Mouse (Mus musculus): ENCODE measurements around the gene Acss2.

DNA sequence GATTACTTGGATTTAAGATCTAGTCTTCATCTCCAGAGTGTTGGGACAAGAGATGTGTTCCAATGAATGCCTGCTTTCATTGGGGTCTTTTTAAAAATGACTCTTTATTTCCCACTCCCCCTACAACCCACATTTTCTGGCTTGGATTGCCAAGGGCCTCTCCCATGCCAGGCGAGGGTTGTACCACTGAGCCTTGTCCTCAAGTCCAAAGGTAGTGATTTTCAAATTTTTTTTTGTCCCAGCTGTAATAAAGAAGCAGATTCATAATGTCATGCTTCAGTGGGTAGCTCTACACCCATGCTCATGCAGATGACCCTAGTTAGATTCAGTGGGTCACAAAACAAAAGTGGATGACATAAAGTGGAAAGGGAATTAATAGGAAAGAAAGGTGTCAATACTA, 29.2 kb downstream of the Acss2 start:
- TF ChIP-seq CTCF (IDR thresholded peaks at IDR 0.05; ENCODE audit: control insufficient read depth, insufficient read depth, insufficient replicate concordance, low read depth, low read length) (no peak), POLR2A (IDR thresholded peaks at IDR 0.05; ENCODE audit: control insufficient read depth, low read depth, low read length) (no peak)
